Mouse (Mus musculus): ENCODE results near the gene Hormad1.
"Not testable (repeated sequence)": the region's sequence is repeated elsewhere in the genome, so short reads cannot be mapped to it uniquely, and the experiment has no call there.

Hormad1 gene

GRCm38 (mm10) chr3:95559437-95559836 lies at the start of gene Hormad1:
Gene Hormad1, plus strand, starts transcription at chr3:95559677.
- DNase-seq: no peak

GRCm38 (mm10) chr3:95511611-95512180 lies 47.8 kb upstream of the Hormad1 start:
- peak; percentile 13 for DNase-seq

- no peak for DNase-seq
Observed at GRCm38 (mm10) chr3:95516614-95517041, 42.8 kb upstream of the Hormad1 start.

GRCm38 (mm10) chr3:95517493-95517898 lies 42.0 kb upstream of the Hormad1 start:
- DNase-seq: peak; percentile 81

- DNase-seq: no peak
Observed at GRCm38 (mm10) chr3:95518891-95519290, 40.6 kb upstream of the Hormad1 start.

- no peak for DNase-seq
Observed at GRCm38 (mm10) chr3:95519315-95519714, 40.2 kb upstream of the Hormad1 start.

GRCm38 (mm10) chr3:95520100-95520499 lies 39.4 kb upstream of the Hormad1 start:
- no peak for DNase-seq

GRCm38 (mm10) chr3:95521168-95521567 lies 38.3 kb upstream of the Hormad1 start:
- DNase-seq: peak; percentile 9

- DNase-seq: peak; percentile 14
Observed at GRCm38 (mm10) chr3:95523662-95524061, 35.8 kb upstream of the Hormad1 start.

GRCm38 (mm10) chr3:95524673-95525072 lies 34.8 kb upstream of the Hormad1 start:
- no peak for DNase-seq

GRCm38 (mm10) chr3:95526111-95526510 lies 33.4 kb upstream of the Hormad1 start:
- DNase-seq: no peak

GRCm38 (mm10) chr3:95526622-95527211 lies 32.8 kb upstream of the Hormad1 start, which contains the start of gene Ctss:
Gene Ctss, plus strand, starts transcription at chr3:95526786.
- no peak for DNase-seq

GRCm38 (mm10) chr3:95529814-95530213 lies 29.7 kb upstream of the Hormad1 start:
- no peak for DNase-seq

GRCm38 (mm10) chr3:95531025-95531424 lies 28.5 kb upstream of the Hormad1 start:
- DNase-seq: no peak

GRCm38 (mm10) chr3:95533364-95533763 lies 26.1 kb upstream of the Hormad1 start:
- DNase-seq: no peak

- no peak for DNase-seq
Observed at GRCm38 (mm10) chr3:95534927-95535326, 24.6 kb upstream of the Hormad1 start.

- DNase-seq: no peak
Observed at GRCm38 (mm10) chr3:95538936-95539335, 20.5 kb upstream of the Hormad1 start.

- DNase-seq: no peak
Observed at GRCm38 (mm10) chr3:95539837-95540236, 19.6 kb upstream of the Hormad1 start.

GRCm38 (mm10) chr3:95541186-95541585 lies 18.3 kb upstream of the Hormad1 start:
- DNase-seq: not testable (repeated sequence)

- DNase-seq: no peak
Observed at GRCm38 (mm10) chr3:95542171-95542570, 17.3 kb upstream of the Hormad1 start.

- DNase-seq: no peak
Observed at GRCm38 (mm10) chr3:95542981-95543380, 16.5 kb upstream of the Hormad1 start.

- DNase-seq: no peak
Observed at GRCm38 (mm10) chr3:95550176-95550575, 9.3 kb upstream of the Hormad1 start.

GRCm38 (mm10) chr3:95553986-95554385 lies 5.5 kb upstream of the Hormad1 start:
- DNase-seq: no peak

- no peak for DNase-seq
Observed at GRCm38 (mm10) chr3:95560738-95561137, 1.3 kb downstream of the Hormad1 start.

- peak; percentile 7 for DNase-seq
Observed at GRCm38 (mm10) chr3:95561826-95562225, 2.3 kb downstream of the Hormad1 start.
